Mouse (Mus musculus) liver, postnatal 0 days (tissue): ENCODE results near the gene Keg1. TPM values are rescaled to one million over a fixed set of nuclear protein-coding genes. Genes with fewer than 3 reads are reported as not detected.
"Not testable (repeated sequence)": the region's sequence is repeated elsewhere in the genome, so short reads cannot be mapped to it uniquely, and the experiment has no call there.

Experiments used
- ATAC-seq: fragments of 200-750 bp; cut with Nextera tagmentation; 2 replicates; pipeline ENCODE4 v1.8.0; 2017; ENCODE audit warnings: mild to moderate bottlenecking, moderate library complexity
- DNase-seq: peaks from one replicate; pipeline ENCODE4 v3.0.0-alpha.2; 2016
- H3K27ac ChIP-seq: fragments of 300-500 bp; sonication (generic); 2 replicates; pipeline ENCODE4 v1.5.1; 2014; ENCODE audit warnings: antibody characterized with exemption, moderate library complexity, mild to moderate bottlenecking, low read depth
- H3K27me3 ChIP-seq: fragments of 300-500 bp; sonication (generic); 2 replicates; pipeline ENCODE4 v1.6.1; 2014; ENCODE audit warnings: low read length, control low read depth, mixed read lengths; ENCODE audit not compliant: insufficient read depth
- H3K36me3 ChIP-seq: fragments of 300-500 bp; sonication (generic); replicated peaks from 2 replicates; pipeline ENCODE4 v1.6.1; 2014; ENCODE audit warnings: mild to moderate bottlenecking, control low read depth, low read length, moderate library complexity, mixed read lengths; ENCODE audit not compliant: insufficient read depth
- H3K4me1 ChIP-seq: fragments of 300-500 bp; sonication (generic); 2 replicates; pipeline ENCODE4 v1.6.1; 2014; ENCODE audit warnings: antibody characterized with exemption, mild to moderate bottlenecking, control low read depth; ENCODE audit not compliant: insufficient read depth
- H3K4me2 ChIP-seq: fragments of 300-500 bp; sonication (generic); 2 replicates; pipeline ENCODE4 v1.6.1; 2014; ENCODE audit warnings: low read depth, mild to moderate bottlenecking, low read length, moderate library complexity, mixed read lengths
- H3K4me3 ChIP-seq: fragments of 300-500 bp; sonication (generic); 2 replicates; pipeline ENCODE4 v1.5.1; 2014; ENCODE audit warnings: low read depth, low read length
- H3K9ac ChIP-seq: fragments of 300-500 bp; sonication (generic); replicated peaks from 2 replicates; pipeline ENCODE4 v1.6.1; 2014; ENCODE audit warnings: mild to moderate bottlenecking, moderate library complexity
- H3K9me3 ChIP-seq: fragments of 300-500 bp; sonication (generic); 2 replicates; pipeline ENCODE4 v1.6.1; 2016; ENCODE audit warnings: mild to moderate bottlenecking, control low read depth, low read length, mixed read lengths
- CTCF ChIP-seq: sonication (generic); IDR thresholded peaks from 2 replicates; pipeline ENCODE4 v1.5.1; 2016; ENCODE audit warnings: antibody characterized with exemption, low read depth
- EP300 ChIP-seq: IDR thresholded peaks from 2 replicates; pipeline ENCODE4 v1.6.1; 2016; ENCODE audit warnings: antibody characterized with exemption, low read depth, mild to moderate bottlenecking
- WGBS: fragments of 180-500 bp; shearing (Covaris S2); extraction: QIAGEN DNeasy Blood & Tissue Kit; methylation state at CpG from one replicate; pipeline ENCODE4 v1.1.7; 2014; ENCODE audit not compliant: insufficient replicate concordance; 5-methylcytosine and 5-hydroxymethylcytosine counted together
- polyA plus RNA-seq: library from polyadenylated mRNA; unstranded; fragments of >200 nt; fragmentation: Nextera tagmentation; extraction: Ambion mirVana; gene quantifications from 2 replicates; pipeline ENCODE4 v1.2.1, GENCODE M21; 2015

Gene Keg1
- polyA plus RNA-seq: 16.3 and 20.3 TPM in 2 replicates

DNA sequence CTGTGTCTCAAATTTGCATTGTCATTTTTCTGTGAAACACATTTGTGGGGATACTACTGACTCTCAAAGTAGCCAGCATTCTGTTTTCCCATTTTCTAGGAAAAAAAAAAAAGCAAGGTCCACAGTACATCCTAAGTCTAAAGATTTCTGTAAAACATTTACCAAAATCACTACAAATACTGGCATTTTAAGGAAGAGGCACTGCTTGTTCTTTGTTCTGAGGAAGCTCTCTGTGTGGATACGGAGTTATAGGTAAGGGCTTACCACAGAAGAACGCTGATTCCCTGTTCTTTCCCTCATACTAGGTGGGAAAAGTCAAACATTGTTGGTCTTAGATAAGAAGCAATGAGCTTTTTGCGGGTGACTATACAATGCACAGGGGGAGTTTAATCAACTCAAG is at the start of gene Keg1:
Keg1 (plus strand) TSS at position 197 of the 400 bp plus-strand sequence.
- no peaks in the 10 kb centered on the region for H3K9me3 ChIP-seq
- H3K27ac ChIP-seq: peak within 1 kb of the TSS; percentile 39; the same call in 1 of the 2 replicates
- H3K4me2 ChIP-seq: peak within 1 kb of the TSS; percentile 42; the same call in 1 of the 2 replicates
- WGBS: 43% methylated on average over 3 of the region's 3 CpGs
- no peaks in the 10 kb centered on the region for H3K27me3 ChIP-seq
- H3K4me1 ChIP-seq: no peaks in the 10 kb centered on the region; the same call in 1 of the 2 replicates
- H3K36me3 ChIP-seq: no peaks in the 10 kb centered on the region
- TF ChIP-seq CTCF: no peak
- TF ChIP-seq EP300: no peak
- H3K4me3 ChIP-seq: no peak within 1 kb of the TSS
- ATAC-seq (no peak), DNase-seq (no peak)
- H3K9ac ChIP-seq: no peak within 1 kb of the TSS

DNA sequence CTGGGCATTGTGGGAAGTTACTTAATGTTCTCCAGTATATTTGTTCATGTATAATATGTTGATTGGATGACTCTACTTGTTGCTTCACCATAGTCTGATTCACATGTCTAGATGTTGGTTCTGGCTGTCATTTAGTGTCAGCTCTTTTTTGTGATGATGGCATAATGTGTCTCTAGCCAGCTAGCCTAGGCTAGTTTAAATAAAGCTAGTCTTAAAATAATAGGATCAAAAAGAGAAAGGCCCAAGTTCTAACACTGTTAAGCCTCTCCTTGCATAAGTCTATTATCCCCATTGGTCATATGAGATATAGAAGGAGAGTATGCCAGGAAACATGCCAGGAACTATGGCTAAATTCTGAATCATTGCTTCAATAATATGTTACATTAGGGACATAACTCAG is 46.1 kb upstream of the Keg1 start:
- H3K4me2 ChIP-seq: no peak overlapping the region
- no peaks in the 10 kb centered on the region for H3K36me3 ChIP-seq
- no peaks in the 10 kb centered on the region for H3K9me3 ChIP-seq
- H3K27me3 ChIP-seq: no peaks in the 10 kb centered on the region
- DNase-seq (no peak), ATAC-seq (no peak)
- H3K27ac ChIP-seq: no peak overlapping the region
- TF ChIP-seq CTCF: no peak
- no peak for TF ChIP-seq EP300
- no peak overlapping the region for H3K4me3 ChIP-seq
- H3K9ac ChIP-seq: no peak overlapping the region
- H3K4me1 ChIP-seq: no peaks in the 10 kb centered on the region

DNA sequence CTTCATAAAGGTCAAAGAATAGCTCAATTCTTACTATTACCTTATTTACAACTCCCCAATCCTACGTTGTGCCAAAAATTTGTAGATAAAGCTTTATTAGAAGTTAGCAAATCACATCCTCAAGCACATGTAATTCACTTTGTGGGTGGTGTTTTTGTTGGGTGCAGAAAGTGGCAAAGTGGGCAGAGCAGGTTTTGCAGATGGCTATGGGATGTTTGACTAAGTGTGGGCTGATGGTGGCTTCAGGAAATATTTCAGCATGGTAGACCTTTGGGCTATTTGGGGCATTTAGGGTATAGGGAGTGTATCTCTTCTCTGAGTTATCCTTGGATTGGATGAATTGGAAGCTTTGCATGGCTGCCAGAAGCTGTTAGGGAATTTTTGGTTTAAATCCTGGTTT is 29.4 kb upstream of the Keg1 start:
- no peak overlapping the region for H3K9ac ChIP-seq
- no peaks in the 10 kb centered on the region for H3K4me1 ChIP-seq
- H3K4me2 ChIP-seq: no peak overlapping the region
- DNase-seq (no peak), ATAC-seq (no peak)
- H3K9me3 ChIP-seq: peaks cover 7% of the 10 kb centered on the region
- no peaks in the 10 kb centered on the region for H3K36me3 ChIP-seq
- no peaks in the 10 kb centered on the region for H3K27me3 ChIP-seq
- 73% methylated on average over 1 of the region's 1 CpGs for WGBS
- no peak overlapping the region for H3K4me3 ChIP-seq
- TF ChIP-seq CTCF (no peak), EP300 (no peak)
- H3K27ac ChIP-seq: no peak overlapping the region

DNA sequence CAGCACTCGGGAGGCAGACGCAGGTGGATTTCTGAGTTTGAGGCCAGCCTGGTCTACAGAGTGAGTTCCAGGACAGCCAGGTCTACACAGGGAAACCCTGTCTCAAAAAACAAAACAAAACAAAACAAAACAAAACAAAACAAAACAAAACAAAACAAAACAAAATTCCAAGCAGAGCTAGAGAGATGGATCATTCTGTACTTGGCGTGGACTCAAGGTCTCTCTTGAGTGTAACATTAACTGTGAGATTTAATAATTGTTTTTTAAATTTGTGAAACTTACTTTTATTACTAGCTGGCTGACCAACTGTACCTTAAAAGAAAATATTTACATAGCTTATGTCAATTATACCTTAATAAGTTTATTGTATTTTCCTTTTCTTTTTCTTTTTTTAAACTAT is 27.0 kb upstream of the Keg1 start:
- not testable (repeated sequence) for H3K4me1 ChIP-seq, ATAC-seq, H3K36me3 ChIP-seq, DNase-seq, H3K4me2 ChIP-seq, H3K9ac ChIP-seq, H3K4me3 ChIP-seq, H3K9me3 ChIP-seq, H3K27me3 ChIP-seq, H3K27ac ChIP-seq
- WGBS: 90% methylated on average over 3 of the region's 3 CpGs

GRCm38 (mm10) chr19:12670139-12670538 is 25.4 kb upstream of the Keg1 start, which contains the start of gene Olfr1442:
TSS of gene Olfr1442 (plus strand) at chr19:12670439.
- no peak for ATAC-seq
- H3K4me2 ChIP-seq: no peak within 1 kb of the TSS
- TF ChIP-seq CTCF (no peak), EP300 (no peak)

DNA sequence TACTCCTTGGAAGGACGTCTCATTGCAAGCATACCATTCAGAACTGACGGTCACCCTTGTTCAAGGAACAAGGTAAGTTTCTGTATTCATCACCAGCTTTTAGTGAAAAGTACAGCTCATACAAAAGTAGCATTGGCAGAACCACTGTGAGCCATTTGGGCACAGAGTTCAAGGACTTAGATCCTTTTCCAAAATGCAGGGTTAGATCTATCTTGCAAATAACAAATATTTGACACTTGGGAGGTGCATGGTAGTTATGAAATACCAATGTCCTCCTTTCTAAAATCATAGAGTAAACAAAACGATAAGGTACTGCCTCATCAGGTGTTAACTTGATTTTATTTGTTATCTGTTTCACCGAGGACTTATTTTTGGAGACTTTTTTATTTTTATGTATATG is 24.5 kb upstream of the Keg1 start:
- no peak for TF ChIP-seq CTCF
- no peak for TF ChIP-seq EP300
- DNase-seq (no peak), ATAC-seq (no peak)
- 71% methylated on average over 4 of the region's 4 CpGs for WGBS
- no peaks in the 10 kb centered on the region for H3K9me3 ChIP-seq
- no peak overlapping the region for H3K27ac ChIP-seq
- H3K4me2 ChIP-seq: no peak overlapping the region
- H3K4me3 ChIP-seq: no peak overlapping the region
- H3K4me1 ChIP-seq: no peaks in the 10 kb centered on the region
- no peaks in the 10 kb centered on the region for H3K27me3 ChIP-seq
- H3K9ac ChIP-seq: no peak overlapping the region
- no peaks in the 10 kb centered on the region for H3K36me3 ChIP-seq

More at GRCm38 (mm10) chr19:12670139-12670538, 25.4 kb upstream of the Keg1 start, which contains the start of gene Olfr1442:
- Histone ChIP-seq H3K4me1 (no peaks in the 10 kb centered on the region), H3K27me3 (no peaks in the 10 kb centered on the region), H3K9ac (no peak within 1 kb of the TSS), H3K9me3 (no peaks in the 10 kb centered on the region), H3K27ac (no peak within 1 kb of the TSS), H3K4me3 (no peak within 1 kb of the TSS), H3K36me3 (no peaks in the 10 kb centered on the region)
- no peak for DNase-seq

- Histone ChIP-seq H3K4me1 (no peaks in the 10 kb centered on the region), H3K9ac (no peak within 1 kb of the TSS), H3K4me3 (no peak within 1 kb of the TSS), H3K27ac (no peak within 1 kb of the TSS), H3K9me3 (no peaks in the 10 kb centered on the region), H3K27me3 (no peaks in the 10 kb centered on the region), H3K36me3 (no peaks in the 10 kb centered on the region), H3K4me2 (no peak within 1 kb of the TSS)
- DNase-seq (no peak), ATAC-seq (no peak)
- 65% methylated on average over 3 of the region's 3 CpGs for WGBS
- no peak for TF ChIP-seq EP300
These were observed 17.8 kb upstream of the Keg1 start, which contains the start of gene Olfr1443 for GRCm38 (mm10) chr19:12677812-12678211. TSS of gene Olfr1443 (plus strand) at chr19:12678112.
